Mouse (Mus musculus): Measurements from ENCODE around the gene Fcor.

GRCm38 (mm10) chr8:3648990-3649389 lies 23.2 kb downstream of the Fcor start:
- no peak for TF ChIP-seq POLR2A (IDR thresholded peaks at IDR 0.05; ENCODE audit: control insufficient read depth, low read depth, low read length)
- no peak for TF ChIP-seq CTCF (IDR thresholded peaks at IDR 0.05; ENCODE audit: control insufficient read depth, insufficient read depth, insufficient replicate concordance, low read depth, low read length)

All from testis, adult 2 months (tissue).